Mouse (Mus musculus): ENCODE results near the gene Erbb2.

Erbb2 gene

DNA sequence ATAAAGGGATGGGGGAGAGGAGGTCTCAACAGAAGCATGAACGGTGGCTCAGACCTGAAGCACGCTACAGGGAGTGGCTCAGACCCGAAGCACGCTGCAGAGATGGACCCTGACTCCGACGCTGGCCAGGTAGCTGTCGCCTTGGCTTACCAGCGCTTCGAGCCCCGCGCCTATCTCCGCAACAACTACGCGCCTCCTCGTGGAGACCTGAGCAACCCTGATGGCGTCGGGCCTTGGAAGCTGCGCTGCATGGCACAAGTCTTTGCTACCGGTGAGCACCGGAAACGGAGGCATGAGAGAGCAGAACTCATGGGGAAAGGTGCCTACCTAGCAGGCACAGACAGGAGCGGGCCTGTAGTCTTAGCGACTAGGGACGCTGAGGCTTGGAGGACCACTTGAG, 25.7 kb upstream of the Erbb2 start:
- DNase-seq = no peak

DNA sequence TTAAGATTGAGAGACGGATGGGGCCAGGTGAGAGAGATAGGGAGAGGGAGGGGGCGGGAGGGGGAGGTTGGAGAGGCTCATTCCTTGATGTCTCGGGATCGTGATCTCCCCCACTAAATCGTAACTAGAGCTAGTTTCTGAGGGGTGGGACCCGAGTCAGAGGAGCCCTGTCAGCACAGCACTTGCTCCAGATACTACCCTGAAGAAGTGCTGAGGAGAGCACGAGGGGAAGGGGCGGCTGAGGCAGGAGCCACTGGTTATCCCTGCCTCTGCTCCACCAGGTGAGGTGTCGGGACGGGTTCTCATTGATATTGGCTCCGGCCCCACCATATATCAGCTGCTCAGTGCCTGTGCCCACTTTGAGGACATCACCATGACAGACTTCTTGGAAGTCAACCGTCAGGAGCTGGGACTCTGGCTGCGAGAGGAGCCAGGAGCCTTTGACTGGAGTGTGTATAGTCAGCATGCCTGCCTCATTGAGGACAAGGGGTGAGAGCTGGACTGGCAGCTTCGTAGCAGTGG, 25.2 kb upstream of the Erbb2 start:
- no peak for DNase-seq

DNA sequence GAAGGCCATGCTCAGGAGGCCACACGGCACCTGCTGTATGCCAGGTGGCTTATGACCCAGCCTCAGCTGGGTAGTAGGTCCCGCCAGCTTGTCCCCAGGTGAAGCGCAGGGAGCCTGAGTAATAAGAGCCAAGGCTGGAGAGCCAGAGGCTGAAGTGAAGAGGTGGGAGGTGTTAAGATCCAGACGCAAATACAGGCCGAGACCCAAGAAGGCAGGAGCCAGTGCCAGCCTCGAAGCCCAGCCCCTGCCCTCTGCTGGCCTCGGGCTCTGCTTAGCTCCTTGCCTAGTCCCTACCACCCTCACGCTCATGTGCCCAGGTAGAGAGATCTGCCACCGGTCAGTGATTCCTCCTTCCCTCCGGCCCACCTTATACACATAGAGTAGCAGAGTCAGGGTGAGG, 24.0 kb upstream of the Erbb2 start:
- no peak for DNase-seq

DNA sequence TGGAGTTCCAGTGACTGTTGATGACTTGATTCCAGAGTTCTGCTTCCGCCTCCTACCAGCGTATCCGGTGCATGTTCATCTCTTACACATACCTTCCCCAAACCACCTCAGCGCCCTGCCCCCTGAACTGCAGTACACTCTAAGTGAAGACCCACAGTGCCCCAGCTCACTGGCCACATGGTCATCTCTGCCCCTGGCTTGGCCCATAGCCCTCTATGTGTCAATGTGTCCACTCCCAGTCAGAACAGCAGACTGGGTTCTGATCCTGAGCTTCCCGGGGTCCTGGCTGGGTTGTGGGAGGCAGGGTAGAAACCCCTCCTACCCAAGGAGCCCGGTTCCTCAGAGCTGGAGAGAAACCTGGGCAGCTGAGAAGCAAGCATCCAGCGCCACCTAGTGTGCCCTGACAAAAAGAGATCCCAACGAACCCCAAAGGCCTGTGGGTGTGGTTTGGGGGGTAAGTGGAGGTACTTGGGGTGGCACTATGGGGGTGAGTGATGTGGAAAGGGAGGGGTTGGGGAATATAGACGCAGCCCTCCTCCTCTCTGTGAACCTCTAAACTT, 23.0 kb upstream of the Erbb2 start:
- peak; percentile 71 for DNase-seq

DNA sequence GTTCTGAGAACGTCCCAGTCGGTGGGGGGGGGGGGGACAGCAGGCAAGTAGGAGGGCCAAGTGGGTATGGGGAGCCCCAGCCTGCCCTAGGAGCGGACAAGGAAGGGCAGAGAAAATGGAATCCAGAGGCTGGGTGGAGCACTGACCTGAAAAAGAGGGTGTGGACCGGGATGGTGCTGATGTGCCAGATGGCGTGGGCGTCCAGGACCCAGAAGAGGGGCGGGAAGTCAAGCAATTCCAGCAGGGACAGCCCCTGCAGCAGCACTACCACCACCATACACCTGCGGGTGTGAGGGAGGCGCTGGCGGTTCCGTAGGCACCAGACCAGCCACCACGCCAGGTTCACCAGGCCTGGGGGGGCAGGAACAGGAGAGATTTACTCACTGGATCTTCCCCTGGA, 22.1 kb upstream of the Erbb2 start:
- no peak for DNase-seq

DNA sequence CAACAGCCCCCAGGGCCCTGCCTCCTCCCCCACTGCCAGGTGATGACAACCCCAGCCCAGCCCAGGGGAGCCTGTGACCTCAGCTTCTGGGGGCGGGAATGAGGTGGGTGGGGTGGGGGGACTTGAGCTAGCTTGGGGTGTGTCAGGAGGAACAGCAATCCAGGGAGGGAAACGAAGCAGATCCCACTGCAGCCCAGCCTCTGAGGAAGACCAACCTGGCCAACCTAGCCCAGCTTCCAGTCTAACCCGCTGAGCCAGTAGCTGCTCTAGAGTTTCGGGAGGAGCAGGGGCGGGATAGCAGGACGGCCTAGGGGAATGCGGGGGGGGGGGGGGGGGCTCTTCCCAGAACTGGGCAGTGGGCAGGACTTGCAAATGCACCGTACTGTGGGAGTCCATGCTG, 20.2 kb upstream of the Erbb2 start:
- no peak for DNase-seq

DNA sequence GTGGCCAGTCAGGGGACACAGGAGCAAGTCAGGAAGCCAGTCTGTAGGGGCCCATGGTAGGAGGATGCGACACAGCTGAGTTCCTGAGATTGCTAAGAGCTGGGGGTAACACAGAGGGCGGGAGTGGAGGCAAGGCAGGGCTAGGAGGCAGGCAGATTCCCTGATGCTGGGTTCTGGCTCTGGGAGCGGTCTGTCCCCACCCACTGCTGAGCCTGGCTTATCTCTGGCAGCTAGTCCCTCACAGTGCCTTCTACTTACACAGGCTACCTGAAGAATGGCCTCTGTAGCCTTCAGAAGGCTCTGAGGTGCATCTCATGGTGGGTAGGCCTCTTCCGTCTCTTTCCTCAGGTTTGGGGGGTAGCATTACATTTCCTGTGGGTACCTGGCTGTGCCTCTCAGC, 19.6 kb upstream of the Erbb2 start:
- no peak for DNase-seq

DNA sequence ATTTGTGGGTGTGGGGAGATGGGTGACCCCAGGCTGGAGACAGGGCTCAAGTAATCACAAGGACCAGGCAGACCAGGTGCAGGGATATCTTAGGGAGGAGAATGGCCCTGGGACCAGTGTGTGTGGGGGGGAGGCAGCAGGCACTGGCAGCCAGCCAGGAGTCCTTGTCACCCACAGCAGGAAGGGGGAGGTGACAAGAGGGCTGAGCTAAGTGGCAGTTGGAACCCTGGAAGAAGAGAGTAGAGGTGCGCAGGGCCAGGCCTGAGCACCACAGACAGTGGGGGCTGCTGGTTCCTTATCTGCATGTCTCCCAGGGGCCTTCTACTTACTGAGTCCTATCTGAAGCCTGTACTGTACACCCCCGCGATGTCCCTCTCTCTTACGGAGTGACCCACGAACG, 19.0 kb upstream of the Erbb2 start:
- DNase-seq = peak; percentile 69

DNA sequence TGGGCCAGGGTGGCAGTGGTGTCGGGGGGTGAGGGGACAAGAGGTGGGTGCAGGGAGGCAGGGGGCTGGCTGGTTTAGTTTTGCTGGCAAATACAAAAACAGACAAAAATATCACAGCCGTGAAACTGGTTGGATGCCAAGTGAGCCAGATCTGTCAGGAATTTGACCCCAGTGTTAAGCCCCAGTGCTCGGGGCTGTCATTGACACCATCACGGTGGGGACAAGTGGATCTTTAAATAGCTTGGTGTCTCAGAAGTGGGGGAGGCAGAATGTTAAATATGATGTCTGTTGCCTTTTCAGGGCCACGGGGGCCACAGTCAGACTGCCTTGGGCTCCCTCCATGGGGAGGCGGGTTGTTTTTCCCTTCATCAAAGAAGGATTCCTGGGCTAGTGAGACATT, 18.0 kb upstream of the Erbb2 start:
- no peak for DNase-seq

DNA sequence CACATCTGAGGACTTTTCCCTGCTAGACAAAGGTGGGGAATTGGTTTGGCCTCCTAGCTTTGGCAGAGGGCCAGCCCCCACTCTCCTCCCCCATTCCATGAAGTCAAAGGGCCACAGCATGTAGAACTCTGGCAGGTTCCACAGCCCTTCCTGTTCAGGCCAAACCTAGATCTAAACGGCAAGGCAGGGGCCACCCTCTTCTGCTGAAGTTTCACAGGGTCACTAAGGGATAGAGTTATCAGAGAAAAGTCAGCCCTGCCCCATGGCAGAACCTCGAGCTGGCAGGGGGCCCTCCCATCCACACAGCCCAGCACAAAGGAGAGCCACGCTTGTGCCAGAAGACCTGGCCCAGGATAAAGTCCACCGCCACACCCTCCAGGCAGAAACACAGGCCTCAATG, 17.2 kb upstream of the Erbb2 start:
- DNase-seq = no peak

DNA sequence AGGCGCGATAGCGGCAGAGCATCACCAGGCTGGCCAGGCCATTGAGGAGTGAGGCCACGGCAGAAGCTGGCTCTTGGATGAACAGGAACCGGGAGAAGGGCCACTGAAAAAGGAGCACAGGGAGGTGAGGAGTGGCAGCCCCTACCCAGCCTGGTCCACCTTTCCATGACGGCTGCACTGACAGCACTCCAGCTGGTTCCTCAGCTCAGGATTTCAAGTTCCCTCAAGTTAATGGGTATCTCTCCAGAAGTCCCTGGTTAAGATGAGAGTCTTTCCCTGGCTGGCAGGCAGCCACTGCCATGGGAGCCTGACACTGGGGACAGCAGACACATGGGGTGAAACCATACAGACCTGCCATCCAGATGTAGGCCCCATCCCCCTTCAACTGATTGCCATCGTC, 14.3 kb upstream of the Erbb2 start:
- DNase-seq = no peak

DNA sequence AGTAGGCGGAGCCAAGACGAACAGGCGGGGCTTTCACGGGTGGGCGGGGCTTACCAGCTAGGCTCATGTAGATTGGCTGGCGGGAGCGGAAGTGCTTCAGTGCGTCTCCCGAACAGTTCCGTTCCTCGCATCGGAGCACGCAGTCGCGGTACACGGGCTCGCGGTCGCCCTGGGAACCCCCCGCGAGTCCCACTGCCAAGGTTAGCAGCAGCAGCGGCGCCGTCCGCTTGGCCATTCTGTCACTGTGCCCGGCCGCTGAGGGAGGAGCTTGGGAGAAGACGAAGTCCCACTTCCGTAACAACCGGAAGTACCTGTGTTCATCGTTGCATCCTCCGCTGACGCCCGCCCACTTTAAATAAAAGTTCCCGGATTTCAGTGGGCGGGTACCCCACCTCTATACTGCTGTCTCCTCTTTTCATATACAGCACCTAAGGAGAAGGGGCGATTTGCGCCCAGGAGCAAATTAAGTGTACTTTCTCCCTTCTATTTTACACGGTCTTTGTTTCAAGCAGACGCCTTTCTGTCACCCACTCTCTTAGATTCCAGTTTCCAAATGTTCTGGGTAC, 12.0 kb upstream of the Erbb2 start, which contains the start of gene Pgap3:
Gene Pgap3 (minus strand): TSS at position 330 of the 566 bp plus-strand sequence.
- DNase-seq = peak; percentile 86

DNA sequence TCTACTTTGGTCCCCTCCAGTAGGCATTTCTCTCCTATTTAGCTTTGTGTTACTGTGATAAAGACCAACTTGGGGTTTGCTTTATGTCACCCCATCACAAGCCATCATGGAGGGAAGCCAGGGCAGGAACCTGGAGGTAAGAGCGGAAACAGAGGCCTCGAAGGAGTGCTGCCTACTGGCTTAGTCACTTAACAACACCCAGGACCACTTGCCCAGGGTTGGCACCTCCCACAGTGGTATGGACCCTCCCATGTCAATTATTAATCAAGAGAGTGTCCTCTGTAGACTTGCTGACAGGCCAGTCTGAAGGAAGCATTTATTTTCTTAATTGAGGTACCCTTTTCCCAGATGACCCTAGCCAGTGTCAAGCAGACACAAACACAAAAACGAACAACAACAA, 11.5 kb upstream of the Erbb2 start:
- no peak for DNase-seq

DNA sequence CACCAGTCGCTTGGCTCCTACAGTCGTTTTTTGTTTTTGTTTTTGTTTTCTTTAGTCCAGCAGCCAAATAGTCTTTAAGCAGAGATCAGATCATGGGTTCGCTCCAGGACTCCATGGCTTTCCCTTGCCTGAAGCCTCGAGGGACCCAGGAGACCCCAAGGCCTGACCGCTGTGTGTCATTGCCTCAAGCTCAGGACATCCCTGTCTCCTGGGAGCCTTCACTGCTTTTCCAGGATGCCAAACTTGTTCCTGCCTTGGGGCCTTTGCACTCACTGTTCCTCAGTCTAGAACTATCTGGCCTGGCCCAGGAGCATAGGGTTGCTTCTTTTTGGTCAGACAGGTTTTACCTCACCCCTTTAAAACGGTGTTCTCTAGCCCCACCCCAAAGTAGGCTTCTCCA, 5.6 kb upstream of the Erbb2 start:
- no peak for DNase-seq

DNA sequence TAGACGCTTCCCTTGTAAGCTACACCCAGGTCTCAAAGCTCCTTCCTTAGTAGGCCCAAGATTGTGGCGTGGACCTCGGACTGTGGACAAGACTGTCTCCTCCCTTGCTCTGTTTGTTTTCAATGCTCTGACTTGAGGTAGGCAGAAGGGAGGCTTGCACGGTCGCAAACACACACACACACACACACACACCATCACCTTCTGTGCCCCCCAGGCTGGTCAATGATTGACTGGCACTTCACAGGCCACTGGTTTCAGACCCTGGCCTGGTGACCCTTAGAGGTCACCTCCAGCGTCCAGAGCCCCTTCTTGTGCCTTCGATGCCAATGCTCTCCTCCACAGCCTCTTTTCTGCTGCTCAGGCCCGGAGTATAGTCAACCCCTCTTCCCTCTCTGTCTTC, 3.4 kb upstream of the Erbb2 start:
- no peak for DNase-seq

DNA sequence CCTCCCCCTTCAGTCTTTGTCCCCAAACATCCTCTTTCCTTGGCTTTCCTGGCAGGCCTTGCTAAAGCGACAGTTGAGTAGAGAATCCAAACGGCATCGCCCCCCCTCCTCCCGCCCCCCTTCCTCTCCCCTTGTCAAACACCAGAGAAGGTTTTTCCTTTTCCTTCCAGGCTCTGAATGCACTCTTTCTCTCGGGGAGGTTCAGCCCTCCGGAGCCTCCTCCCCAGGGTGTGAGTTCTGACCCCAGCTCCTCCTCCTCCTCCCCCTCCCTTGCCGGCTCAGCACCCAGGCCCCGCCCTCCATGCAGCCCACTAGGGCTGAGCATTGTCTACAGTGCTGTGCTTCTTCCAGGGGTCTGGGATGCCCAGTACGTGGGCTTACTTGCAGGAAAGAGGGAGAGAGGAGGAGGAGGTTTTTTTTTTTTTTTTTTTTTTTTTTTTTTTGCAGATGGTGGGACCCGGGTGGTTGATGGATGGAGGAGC, 2.9 kb upstream of the Erbb2 start:
- DNase-seq = peak; percentile 28

DNA sequence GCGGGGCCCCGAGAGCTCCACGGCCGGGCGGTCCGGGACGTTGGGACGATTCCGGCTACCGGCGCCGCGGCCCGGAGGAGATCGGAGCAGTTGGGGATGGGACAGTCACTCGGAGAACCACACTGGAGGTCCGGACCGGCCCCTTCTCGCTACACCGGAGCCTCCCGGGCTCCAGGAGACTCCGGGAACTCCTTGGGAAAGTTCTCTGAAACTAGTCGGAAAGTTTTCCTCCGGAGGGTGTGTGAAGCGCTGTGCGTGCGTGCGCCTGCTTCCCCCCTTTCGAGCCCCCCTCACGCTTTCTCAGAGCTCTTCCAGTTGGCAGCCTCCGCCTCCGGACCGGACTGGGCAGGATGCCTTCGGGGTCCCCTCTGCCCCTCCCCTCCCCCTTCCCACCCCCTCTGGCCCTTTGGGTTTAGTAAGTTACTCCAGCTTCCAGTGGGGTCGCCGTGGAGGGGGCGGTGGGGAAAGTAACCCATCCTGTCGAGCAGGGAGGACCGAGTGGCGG, 579 bp downstream of the Erbb2 start:
- peak; percentile 37 for DNase-seq

DNA sequence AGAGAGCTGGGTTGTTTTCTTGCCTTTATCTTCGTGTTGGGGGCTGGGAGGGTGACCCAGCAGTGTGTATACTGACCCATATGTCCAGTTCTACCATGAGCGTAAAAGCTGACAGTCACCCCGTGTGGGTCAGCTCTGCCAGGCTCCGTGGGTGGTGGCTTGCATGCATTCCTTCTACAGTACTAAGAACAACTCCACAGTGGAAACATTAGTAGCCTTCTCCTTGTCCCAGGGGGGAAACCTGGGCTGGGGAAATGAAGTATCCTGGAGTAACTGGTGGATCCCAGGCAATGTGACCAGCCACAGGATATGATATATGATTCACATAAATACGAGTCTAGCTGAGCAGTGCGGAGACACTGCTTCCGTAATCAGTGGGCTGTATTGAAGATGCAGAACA, 1.5 kb downstream of the Erbb2 start:
- no peak for DNase-seq

DNA sequence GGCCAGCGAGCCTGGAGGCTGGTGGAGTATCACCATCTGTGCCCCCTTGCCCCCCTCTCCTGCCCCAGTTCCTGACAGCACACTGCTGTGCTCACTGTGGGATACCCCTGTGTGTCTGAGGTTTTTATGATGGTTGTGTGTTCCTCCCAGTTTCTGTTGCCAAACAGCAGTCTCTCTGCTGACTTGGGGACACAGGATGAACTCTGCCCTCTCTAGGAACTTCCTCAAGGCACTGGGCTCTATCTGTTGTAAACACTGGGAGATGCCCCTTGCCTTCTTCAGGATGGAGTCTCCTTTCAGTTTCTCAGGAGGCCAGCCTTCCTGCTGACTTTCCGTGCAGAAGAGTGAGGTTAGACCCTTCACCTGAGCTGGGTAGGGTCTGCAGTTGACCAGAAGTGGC, 1.9 kb downstream of the Erbb2 start:
- no peak for DNase-seq

DNA sequence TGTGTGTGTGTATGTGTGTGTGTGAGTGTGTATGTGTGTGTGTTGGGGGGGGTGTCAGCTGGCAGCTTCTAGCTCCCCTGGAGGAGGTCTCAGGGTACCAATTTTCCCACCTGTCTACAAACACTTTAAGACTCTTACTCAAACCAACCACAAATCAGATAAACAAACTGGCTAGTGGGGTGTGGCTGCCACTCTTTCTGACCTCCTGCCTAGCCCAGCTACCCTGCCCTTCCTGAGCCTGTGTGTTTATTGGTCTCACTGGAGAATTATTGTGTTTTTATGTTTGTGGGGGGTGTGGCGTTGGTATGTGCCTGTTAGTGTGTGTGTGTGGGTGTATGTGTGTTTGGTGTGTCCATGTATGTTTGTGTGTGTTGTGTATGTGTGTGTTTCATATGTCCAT, 4.8 kb downstream of the Erbb2 start:
- no peak for DNase-seq

DNA sequence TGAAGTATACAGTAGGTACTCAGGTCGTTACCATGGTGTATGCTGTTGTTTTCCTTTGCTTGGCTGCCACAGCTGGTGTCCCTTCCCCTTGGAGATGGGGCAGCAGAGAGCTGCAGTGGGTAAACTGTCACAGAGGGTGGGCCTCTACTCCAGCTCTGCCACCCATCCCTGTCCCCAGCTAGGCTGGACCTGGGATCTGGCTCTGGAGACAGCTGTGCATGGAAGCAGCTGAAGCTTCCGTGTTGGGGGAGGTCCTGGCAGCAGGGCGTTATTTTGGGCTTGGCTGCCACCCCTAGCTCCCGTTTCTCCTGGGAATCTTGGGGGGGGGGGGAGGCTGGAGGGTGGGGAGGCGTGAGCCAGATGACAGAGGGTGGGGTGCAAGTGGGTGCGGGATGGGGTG, 6.0 kb downstream of the Erbb2 start:
- DNase-seq = no peak

DNA sequence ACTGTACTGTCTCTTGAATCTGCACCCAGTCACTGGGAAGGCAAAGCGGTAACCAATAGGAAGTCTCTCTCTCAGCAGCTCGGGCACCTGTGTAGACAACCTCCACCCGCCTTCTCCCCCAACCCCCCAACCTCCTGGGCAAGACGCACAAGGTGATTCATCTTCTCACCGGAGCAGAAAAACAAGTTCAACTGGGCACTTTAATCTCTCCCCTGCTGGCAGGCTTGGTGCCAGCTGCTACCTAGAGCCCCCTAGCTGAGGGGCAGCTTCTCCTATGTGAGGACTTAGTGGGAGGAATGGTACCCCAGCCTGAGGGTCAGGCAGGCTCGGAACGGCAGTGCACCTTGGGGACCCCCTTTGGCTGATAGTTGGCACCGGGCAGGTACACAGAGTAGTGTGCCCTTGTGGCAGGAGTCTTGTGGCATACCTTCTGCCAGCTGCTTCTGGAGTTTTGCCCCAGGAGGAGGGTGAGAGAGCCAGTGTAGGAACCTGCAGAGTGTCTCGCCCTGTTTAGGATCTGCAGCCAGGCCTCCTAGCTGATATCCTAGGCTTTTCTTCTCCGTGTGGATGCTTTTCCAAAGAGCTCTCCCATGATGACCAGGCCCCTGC, 6.8 kb downstream of the Erbb2 start:
- peak; percentile 44 for DNase-seq

DNA sequence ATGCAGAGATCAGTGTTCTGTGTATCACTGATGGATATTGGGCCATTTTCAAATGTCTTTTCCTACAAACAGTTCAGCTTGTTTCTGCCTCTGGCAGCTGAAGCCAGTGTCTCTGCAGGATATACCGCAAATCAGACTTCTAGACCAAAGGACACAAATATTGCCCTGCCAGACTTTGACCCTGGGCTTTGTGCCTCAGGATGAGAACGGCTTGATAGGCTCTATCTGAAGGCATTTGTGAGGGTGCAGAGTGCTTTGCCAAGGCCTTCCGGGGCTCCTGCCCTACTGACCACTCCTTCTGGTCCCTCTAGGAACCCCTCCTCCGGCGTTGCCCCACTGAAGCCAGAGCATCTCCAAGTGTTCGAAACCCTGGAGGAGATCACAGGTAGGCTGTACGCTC, 14.3 kb downstream of the Erbb2 start:
- no peak for DNase-seq

DNA sequence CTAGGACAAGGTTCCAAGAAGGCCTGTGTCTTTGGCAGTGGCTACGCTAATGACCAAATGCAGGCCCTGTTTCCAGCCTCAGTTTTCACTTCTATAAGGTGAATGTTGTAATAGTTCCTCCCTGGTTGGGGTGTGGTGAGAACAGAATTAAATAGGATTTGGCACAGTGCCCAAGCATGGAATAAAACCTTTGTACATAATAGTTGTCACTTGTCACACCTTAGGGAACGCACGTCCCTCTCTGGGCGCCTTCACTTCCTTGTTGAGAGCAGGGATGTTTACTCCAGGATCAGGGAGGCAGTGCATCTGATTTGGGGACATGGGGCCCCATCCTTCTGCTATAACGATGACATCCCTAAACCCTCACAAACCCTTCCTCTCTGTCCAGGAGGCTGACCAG, 16.2 kb downstream of the Erbb2 start:
- no peak for DNase-seq
